Mouse (Mus musculus): Measurements from ENCODE around the gene Glg1. TPM values are rescaled to one million over a fixed set of nuclear protein-coding genes. Genes with fewer than 3 reads are reported as not detected.

The Glg1 gene
- total and polyA plus RNA-seq, 3 experiments, result 15.9 to 37.2 (median 34.3) TPM

DNA sequence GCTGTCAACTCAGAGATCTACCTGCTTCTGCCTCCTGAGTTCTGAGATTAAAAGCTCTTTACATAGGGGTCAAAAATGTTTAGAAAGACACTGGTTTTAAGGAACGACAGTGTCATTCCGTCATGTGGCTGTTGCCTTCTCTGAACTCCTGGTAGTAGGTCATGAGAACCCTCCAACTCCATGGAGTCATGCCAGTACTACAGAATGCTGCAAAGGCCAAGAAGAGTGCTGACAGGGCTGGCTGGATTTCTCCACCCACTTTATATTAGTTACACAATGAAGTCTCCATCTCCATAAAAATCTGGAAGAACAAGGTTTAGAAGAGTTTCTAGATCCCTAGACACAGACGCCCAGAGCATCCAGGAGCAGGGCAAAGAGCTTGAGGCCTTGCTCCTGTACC lies 61.0 kb downstream of the Glg1 start:
- Histone ChIP-seq H3K4me1 (ENCODE audit: control insufficient read depth in 1 of 2, insufficient read depth in 2 of 2, low read length in 2 of 2) (no peaks in the 10 kb centered on the region), H3K9ac (ENCODE audit: control insufficient read depth, low read depth, low read length, poor library complexity, severe bottlenecking) (no peak overlapping the region), H3K4me3 (ENCODE audit: control insufficient read depth in 1 of 2, insufficient read depth in 1 of 2, low read depth in 2 of 2, low read length in 2 of 2) (no peak overlapping the region), H3K27ac (ENCODE audit: control insufficient read depth, low read depth, low read length) (no peak overlapping the region), H3K79me2 (ENCODE audit: control insufficient read depth, insufficient read depth, low read length, poor library complexity) (peaks cover 1% of the 10 kb centered on the region; the same call in 1 of the 2 replicates), H3K9me3 (replicated peaks; ENCODE audit: insufficient read depth, low read length) (no peaks in the 10 kb centered on the region), H3K27me3 (ENCODE audit: control insufficient read depth in 1 of 2, insufficient read depth in 2 of 2, low read length in 2 of 2) (no peaks in the 10 kb centered on the region), H3K36me3 (ENCODE audit: control insufficient read depth in 1 of 2, insufficient read depth in 2 of 2, low read length in 2 of 2) (peaks cover 0 to 17% of the 10 kb centered on the region in 2 experiments; a peak in 2 of 4 replicates)
- TF ChIP-seq SMC3 (IDR thresholded peaks at IDR 0.05; ENCODE audit: low read depth, low read length) (no peak), CHD2 (IDR thresholded peaks at IDR 0.05; ENCODE audit: low read length) (no peak), RCOR1 (IDR thresholded peaks at IDR 0.05; ENCODE audit: low read depth, low read length) (no peak), ZNF384 (IDR thresholded peaks at IDR 0.05; ENCODE audit: low read depth, low read length) (no peak), ZC3H11A (IDR thresholded peaks at IDR 0.05; ENCODE audit: low read depth, low read length) (no peak), NELFE (IDR thresholded peaks at IDR 0.05; ENCODE audit: low read depth, low read length) (no peak), USF2 (IDR thresholded peaks at IDR 0.05; ENCODE audit: borderline replicate concordance in 1 of 2, insufficient read depth in 1 of 2, low read depth in 1 of 2, low read length in 2 of 2) (no peak), GABPA (IDR thresholded peaks at IDR 0.05; ENCODE audit: low read depth, low read length) (no peak), HCFC1 (IDR thresholded peaks at IDR 0.05; ENCODE audit: low read depth, low read length) (no peak), POLR2AphosphoS5 (IDR thresholded peaks at IDR 0.05; ENCODE audit: borderline replicate concordance, low read depth, low read length) (no peak), MEF2A (IDR thresholded peaks at IDR 0.05; ENCODE audit: extremely low read depth, insufficient replicate concordance, low read depth, low read length, poor library complexity, severe bottlenecking) (no peak), MYB (IDR thresholded peaks at IDR 0.05; ENCODE audit: low read depth, low read length) (no peak), CTCF (IDR thresholded peaks at IDR 0.05 in 2 of 3, conservative IDR thresholded peaks at IDR 0.05 in 1 of 3; ENCODE audit: control insufficient read depth in 1 of 3, insufficient read depth in 1 of 3, low read depth in 2 of 3, low read length in 3 of 3, poor library complexity in 1 of 3, severe bottlenecking in 1 of 3) (no peak), RAD21 (IDR thresholded peaks at IDR 0.05; ENCODE audit: low read depth, low read length) (no peak), POLR2AphosphoS2 (IDR thresholded peaks at IDR 0.05; ENCODE audit: low read length) (no peak), MAZ (IDR thresholded peaks at IDR 0.05; ENCODE audit: low read depth, low read length) (no peak), MYC (IDR thresholded peaks at IDR 0.05; ENCODE audit: low read depth, low read length) (no peak), JUND (IDR thresholded peaks at IDR 0.05; ENCODE audit: low read depth, low read length) (no peak), TAL1 (IDR thresholded peaks at IDR 0.05; ENCODE audit: low read length) (no peak), SIN3A (IDR thresholded peaks at IDR 0.05; ENCODE audit: low read length) (no peak)
- no peak for DNase-seq (ENCODE audit: low read depth, low spot score)

GRCm38 (mm10) chr8:111196181-111196580 lies 62.8 kb downstream of the Glg1 start:
- H3K27me3 ChIP-seq (ENCODE audit: control insufficient read depth in 1 of 2, insufficient read depth in 2 of 2, low read length in 2 of 2), result no peaks in the 10 kb centered on the region
- peaks cover 0 to 21% of the 10 kb centered on the region in 2 experiments; a peak in 2 of 4 replicates for H3K36me3 ChIP-seq (ENCODE audit: control insufficient read depth in 1 of 2, insufficient read depth in 2 of 2, low read length in 2 of 2)
- peaks cover 1% of the 10 kb centered on the region; the same call in 1 of the 2 replicates for H3K79me2 ChIP-seq (ENCODE audit: control insufficient read depth, insufficient read depth, low read length, poor library complexity)
- no peak overlapping the region for H3K4me3 ChIP-seq (ENCODE audit: control insufficient read depth in 1 of 2, insufficient read depth in 1 of 2, low read depth in 2 of 2, low read length in 2 of 2)
- H3K27ac ChIP-seq (ENCODE audit: control insufficient read depth, low read depth, low read length), result no peak overlapping the region
- no peak overlapping the region for H3K9ac ChIP-seq (ENCODE audit: control insufficient read depth, low read depth, low read length, poor library complexity, severe bottlenecking)
- H3K9me3 ChIP-seq (replicated peaks; ENCODE audit: insufficient read depth, low read length), result no peaks in the 10 kb centered on the region
- no peaks in the 10 kb centered on the region for H3K4me1 ChIP-seq (ENCODE audit: control insufficient read depth in 1 of 2, insufficient read depth in 2 of 2, low read length in 2 of 2)
- no peak for DNase-seq (ENCODE audit: low read depth, low spot score)
- TF ChIP-seq KAT2A (conservative IDR thresholded peaks at IDR 0.05; ENCODE audit: low read depth, low read length), result no peak
- TF ChIP-seq ELF1 (IDR thresholded peaks at IDR 0.05; ENCODE audit: low read depth, low read length), result no peak
- no peak for TF ChIP-seq EP300 (IDR thresholded peaks at IDR 0.05; ENCODE audit: low read depth in 1 of 2, low read length in 2 of 2)
- TF ChIP-seq MEF2A (IDR thresholded peaks at IDR 0.05; ENCODE audit: extremely low read depth, insufficient replicate concordance, low read depth, low read length, poor library complexity, severe bottlenecking), result no peak
- TF ChIP-seq BHLHE40 (IDR thresholded peaks at IDR 0.05; ENCODE audit: borderline replicate concordance, low read depth, low read length), result no peak
